Mouse (Mus musculus) T-cell, adult 2 months (primary cell): ENCODE measurements around the gene Vars.
A peak's percentile ranks its signal among the peaks of the same experiment; 100 is the strongest.
"Not testable (repeated sequence)": the region's sequence is repeated elsewhere in the genome, so short reads cannot be mapped to it uniquely, and the experiment has no call there.

Experiments
- DNase-seq: peaks from one replicate; pipeline ENCODE4 v3.0.0; 2022; ENCODE audit warnings: low spot score

Gene Vars

GRCm38 (mm10) chr17:34972069-34972749, 28.6 kb upstream of the Vars start, which contains the start of the genes Hspa1a and Hspa1l:
Hspa1a (minus strand) TSS chr17:34972156.
Hspa1l (plus strand) TSS chr17:34972703.
- peak; percentile 65 for DNase-seq

GRCm38 (mm10) chr17:34975581-34976492, 24.9 kb upstream of the Vars start:
- no peak for DNase-seq

- no peak for DNase-seq
Measured at GRCm38 (mm10) chr17:34977000-34977399, 23.8 kb upstream of the Vars start.

- no peak for DNase-seq
Measured at GRCm38 (mm10) chr17:34978239-34978638, 22.5 kb upstream of the Vars start.

- DNase-seq: no peak
Measured at GRCm38 (mm10) chr17:34979631-34980030, 21.2 kb upstream of the Vars start.

- DNase-seq: peak; percentile 67
Measured at GRCm38 (mm10) chr17:34980655-34981054, 20.1 kb upstream of the Vars start.

- peak; percentile 94 for DNase-seq
Measured at GRCm38 (mm10) chr17:34981690-34982180, 19.1 kb upstream of the Vars start, which contains the start of gene Lsm2. Lsm2 (plus strand) TSS chr17:34981862.

GRCm38 (mm10) chr17:34982328-34982727, 18.5 kb upstream of the Vars start:
- DNase-seq: no peak

- DNase-seq: peak; percentile 42
Measured at GRCm38 (mm10) chr17:34984218-34984617, 16.6 kb upstream of the Vars start.

GRCm38 (mm10) chr17:34994751-34995150, 6.0 kb upstream of the Vars start:
- no peak for DNase-seq

- not testable (repeated sequence) for DNase-seq
Measured at GRCm38 (mm10) chr17:34995192-34995591, 5.6 kb upstream of the Vars start.

GRCm38 (mm10) chr17:34995927-34996326, 4.9 kb upstream of the Vars start:
- not testable (repeated sequence) for DNase-seq

GRCm38 (mm10) chr17:34996411-34997141, 4.2 kb upstream of the Vars start:
- no peak for DNase-seq

- DNase-seq: no peak
Measured at GRCm38 (mm10) chr17:34997142-34997483, 3.7 kb upstream of the Vars start.

GRCm38 (mm10) chr17:34998526-34999430, 2.0 kb upstream of the Vars start:
- DNase-seq: no peak

- peak; percentile 50 for DNase-seq
Measured at GRCm38 (mm10) chr17:34999871-35000716, 693 bp upstream of the Vars start.

- peak; percentile 54 for DNase-seq
Measured at GRCm38 (mm10) chr17:35001452-35002152, 815 bp downstream of the Vars start.

- DNase-seq: no peak
Measured at GRCm38 (mm10) chr17:35002153-35002865, 1.5 kb downstream of the Vars start.
